Comparison of ENCODE assay signal across 8 mouse cellular contexts in genomic region chr1:42851810-42852209, GRCm38 (mm10). TPM values are rescaled to one million over a fixed set of nuclear protein-coding genes. Genes with fewer than 3 reads are reported as not detected.
A peak's percentile ranks its signal among the peaks of the same experiment; 100 is the strongest.
DNase-seq lines count a peak whose midpoint lies in the region; ATAC-seq lines count a peak whose summit lies in the region.

No protein-coding gene starts in this region.

- H3K36me3 ChIP-seq in heart, embryonic 11.5 days (ENCODE audit: control insufficient read depth, insufficient read depth, low read length), result no peaks in the 10 kb centered on the region
- H3K36me3 ChIP-seq in embryonic facial prominence, embryonic 12.5 days, result no peaks in the 10 kb centered on the region
- no peaks in the 10 kb centered on the region for H3K36me3 ChIP-seq in limb, embryonic 11.5 days (ENCODE audit: control insufficient read depth, insufficient read depth, low read length)
- no peaks in the 10 kb centered on the region for H3K36me3 ChIP-seq in stomach, embryonic 14.5 days (ENCODE audit: control insufficient read depth, insufficient read depth, low read length)

- no peak for DNase-seq in heart, postnatal 4 days
- DNase-seq in ES-CJ7 (ENCODE audit: low read depth, low spot score), result peak; percentile 31
- peak; percentile 28 for DNase-seq in limb, embryonic 11.5 days (ENCODE audit: low spot score)
- no peak for DNase-seq in frontal cortex, adult 2 months (ENCODE audit: extremely low spot score in 1 of 2, low spot score in 1 of 2)

- H3K4me2 ChIP-seq in heart, embryonic 11.5 days, result peak overlapping the region; percentile 80
- H3K4me2 ChIP-seq in embryonic facial prominence, embryonic 12.5 days (replicated peaks), result peak overlapping the region; percentile 84
- H3K4me2 ChIP-seq in limb, embryonic 11.5 days (ENCODE audit: low read depth, severe bottlenecking), result peak overlapping the region; percentile 62
- peak overlapping the region; percentile 81 for H3K4me2 ChIP-seq in stomach, embryonic 14.5 days (replicated peaks; ENCODE audit: low read depth, low read length)

- peak overlapping the region; percentile 98 for H3K4me3 ChIP-seq in heart, embryonic 11.5 days (ENCODE audit: low read depth, low read length)
- peak overlapping the region; percentile 78 for H3K4me3 ChIP-seq in embryonic facial prominence, embryonic 12.5 days
- H3K4me3 ChIP-seq in limb, embryonic 11.5 days (ENCODE audit: low read depth, low read length), result peak overlapping the region; percentile 71
- H3K4me3 ChIP-seq in stomach, embryonic 14.5 days (ENCODE audit: low read depth, low read length), result peak overlapping the region; percentile 75

- H3K4me1 ChIP-seq in heart, embryonic 11.5 days (ENCODE audit: control insufficient read depth, insufficient read depth, low read length), result 0 out of 2 replicates have a peak, but pooled peaks cover 5% of the 10 kb centered on the region
- peaks cover 4% of the 10 kb centered on the region for H3K4me1 ChIP-seq in embryonic facial prominence, embryonic 12.5 days
- no peaks in the 10 kb centered on the region for H3K4me1 ChIP-seq in limb, embryonic 11.5 days (ENCODE audit: control insufficient read depth, insufficient read depth, low read length)
- H3K4me1 ChIP-seq in stomach, embryonic 14.5 days (ENCODE audit: control insufficient read depth, insufficient read depth, low read length), result 0 out of 2 replicates have a peak, but pooled peaks cover 4% of the 10 kb centered on the region

- peak overlapping the region; percentile 88 for H3K9ac ChIP-seq in heart, embryonic 11.5 days (ENCODE audit: low read depth, low read length)
- peak overlapping the region; percentile 67 for H3K9ac ChIP-seq in embryonic facial prominence, embryonic 12.5 days
- peak overlapping the region; percentile 68 for H3K9ac ChIP-seq in limb, embryonic 11.5 days (ENCODE audit: low read length)
- peak overlapping the region; percentile 76; the same call in 1 of the 2 replicates for H3K9ac ChIP-seq in stomach, embryonic 14.5 days (replicated peaks; ENCODE audit: low read depth, low read length)

- ATAC-seq in heart, embryonic 11.5 days (replicated peaks; ENCODE audit: insufficient number of reproducible peaks, low FRiP score, low TSS enrichment), result no peak
- ATAC-seq in embryonic facial prominence, embryonic 12.5 days (ENCODE audit: insufficient number of reproducible peaks, insufficient read depth, low FRiP score, low TSS enrichment), result no peak
- ATAC-seq in limb, embryonic 11.5 days (ENCODE audit: insufficient number of reproducible peaks, low FRiP score, low TSS enrichment, low read depth), result no peak
- ATAC-seq in stomach, embryonic 14.5 days (ENCODE audit: insufficient number of reproducible peaks, insufficient read depth, low FRiP score, low read depth), result no peak
- ATAC-seq in granulocyte monocyte progenitor cell, adult 5-6 weeks (replicated peaks; ENCODE audit: poor library complexity, severe bottlenecking), result no peak

- H3K27me3 ChIP-seq in heart, embryonic 11.5 days (ENCODE audit: control insufficient read depth, insufficient read depth, low read length), result no peaks in the 10 kb centered on the region
- no peaks in the 10 kb centered on the region for H3K27me3 ChIP-seq in embryonic facial prominence, embryonic 12.5 days
- H3K27me3 ChIP-seq in limb, embryonic 11.5 days (ENCODE audit: control insufficient read depth, insufficient read depth, low read length), result no peaks in the 10 kb centered on the region
- H3K27me3 ChIP-seq in stomach, embryonic 14.5 days (ENCODE audit: control insufficient read depth, insufficient read depth, low read length), result no peaks in the 10 kb centered on the region

- no peaks in the 10 kb centered on the region for H3K9me3 ChIP-seq in heart, embryonic 11.5 days (replicated peaks; ENCODE audit: control insufficient read depth, low read length)
- no peaks in the 10 kb centered on the region for H3K9me3 ChIP-seq in embryonic facial prominence, embryonic 12.5 days
- H3K9me3 ChIP-seq in limb, embryonic 11.5 days (ENCODE audit: control insufficient read depth, low read length), result no peaks in the 10 kb centered on the region
- no peaks in the 10 kb centered on the region for H3K9me3 ChIP-seq in stomach, embryonic 14.5 days (ENCODE audit: control insufficient read depth, low read depth, low read length)

- 3% methylated on average over 16 of the region's 16 CpGs for WGBS in heart, embryonic 11.5 days (ENCODE audit: insufficient replicate concordance)
- WGBS in embryonic facial prominence, embryonic 12.5 days, result 2% methylated on average over 16 of the region's 16 CpGs
- WGBS in limb, embryonic 11.5 days, result 3% methylated on average over 16 of the region's 16 CpGs
- 2% methylated on average over 16 of the region's 16 CpGs for WGBS in stomach, embryonic 14.5 days

- no peak overlapping the region for H3K27ac ChIP-seq in heart, embryonic 11.5 days (ENCODE audit: low read depth, low read length)
- no peak overlapping the region for H3K27ac ChIP-seq in embryonic facial prominence, embryonic 12.5 days
- no peak overlapping the region for H3K27ac ChIP-seq in limb, embryonic 11.5 days (replicated peaks; ENCODE audit: low read depth, low read length)
- H3K27ac ChIP-seq in stomach, embryonic 14.5 days (ENCODE audit: low read length), result no peak overlapping the region

RNA-seq across cellular contexts. Expression of gene Mrps9, which starts 0.8 kb away (rescaled TPM):
- 65.3 and 69.0 TPM in 2 replicates for polyA plus RNA-seq in heart, embryonic 11.5 days (2014; fragmentation: Nextera tagmentation; extraction: Ambion mirVana)
- total RNA-seq in heart, postnatal 4 days (2021), result 10 to 100 TPM; 90.6 to 95.1 TPM
- polyA plus RNA-seq in embryonic facial prominence, embryonic 12.5 days (2016; fragmentation: Nextera tagmentation; extraction: Ambion mirVana), result 47.9 and 49.5 TPM in 2 replicates
- 59.9 and 64.1 TPM in 2 replicates for polyA plus RNA-seq in limb, embryonic 11.5 days (2014; fragmentation: Nextera tagmentation; extraction: Ambion mirVana)
- polyA plus RNA-seq in stomach, embryonic 14.5 days (2014; fragmentation: Nextera tagmentation; extraction: Ambion mirVana), result 49.7 and 54.6 TPM in 2 replicates
- total RNA-seq in granulocyte monocyte progenitor cell, adult 5-6 weeks (2014; fragmentation: Nextera tagmentation), result 77.7 and 91.8 TPM in 2 replicates
- 83.1 and 85.3 TPM in 2 replicates for total RNA-seq in granulocyte monocyte progenitor cell, adult 5-6 weeks (2017)
- 56.2 and 57.1 TPM in 2 replicates for polyA plus RNA-seq in frontal cortex, adult 2 months (2012; rRNA removed)

Comparison
In these comparisons a context has a peak if more than half of its experiments do, and no peak if none do; other contexts are left out.
1. DNase-seq: peak in ES-CJ7 (single experiment) and limb, embryonic 11.5 days (single experiment); none in heart, postnatal 4 days (single experiment) and frontal cortex, adult 2 months (0 of 2).
2. Peak in every context shown above with its lines, with median percentiles within 50 percentile points of each other: H3K4me2 ChIP-seq, H3K4me3 ChIP-seq and H3K9ac ChIP-seq.